ENCODE assay signal across 25 mouse cellular contexts in genomic region chr11:116575396-116575795, GRCm38 (mm10). TPM values are rescaled to one million over a fixed set of nuclear protein-coding genes. Genes with fewer than 3 reads are reported as not detected.
DNase-seq lines count a peak whose midpoint lies in the region; ATAC-seq lines count a peak whose summit lies in the region.
"Had no signal": no experiment of that assay in that cellular context is flagged by ENCODE, and none has a peak within 500 bp of the region (broad histone marks: within the 10 kb centered on the region; RNA-seq: fewer than 3 reads in every experiment).

No protein-coding gene starts in this region.

- no peak for ATAC-seq in liver, embryonic 11.5 days (replicated peaks; ENCODE audit: low FRiP score)
- no peak for ATAC-seq in liver, embryonic 15.5 days (ENCODE audit: insufficient read depth)
- ATAC-seq: activated CD4-positive, CD25-positive, alpha-beta regulatory T cell, adult 4 months; forebrain, postnatal 0 days; intestine, embryonic 16.5 days had no signal

- H3K27me3 ChIP-seq in heart, embryonic 10.5 days (ENCODE audit: insufficient read depth, poor library complexity, severe bottlenecking): no peaks in the 10 kb centered on the region
- H3K27me3 ChIP-seq in liver, embryonic 11.5 days (replicated peaks; ENCODE audit: control insufficient read depth, insufficient read depth, low read length): no peaks in the 10 kb centered on the region
- no peaks in the 10 kb centered on the region for H3K27me3 ChIP-seq in liver, embryonic 15.5 days
- H3K27me3 ChIP-seq: hindbrain, embryonic 15.5 days; stomach, embryonic 15.5 days had no signal

- 0 out of 2 replicates have a peak overlapping the region, but pooled peaks have one; percentile 42 for H3K4me3 ChIP-seq in heart, embryonic 10.5 days
- no peak overlapping the region for H3K4me3 ChIP-seq in liver, embryonic 11.5 days (ENCODE audit: low read depth, low read length)
- 0 out of 2 replicates have a peak overlapping the region, but pooled peaks have one; percentile 3 for H3K4me3 ChIP-seq in liver, embryonic 15.5 days (replicated peaks)
- H3K4me3 ChIP-seq: hindbrain, embryonic 15.5 days; layer of hippocampus, adult 2 months; stomach, embryonic 15.5 days had no signal

- H3K27ac ChIP-seq in heart, embryonic 10.5 days: peak overlapping the region; percentile 82
- no peak overlapping the region for H3K27ac ChIP-seq in liver, embryonic 11.5 days (ENCODE audit: low read depth, low read length)
- peak overlapping the region; percentile 99 for H3K27ac ChIP-seq in liver, embryonic 15.5 days (replicated peaks)
- H3K27ac ChIP-seq: hindbrain, embryonic 15.5 days; kidney, postnatal 0 days; layer of hippocampus, adult 2 months; stomach, embryonic 15.5 days had no signal

- WGBS in heart, embryonic 10.5 days: 44% methylated on average over 2 of the region's 2 CpGs
- 88% methylated on average over 2 of the region's 2 CpGs for WGBS in liver, embryonic 11.5 days
- WGBS in liver, embryonic 15.5 days (ENCODE audit: insufficient replicate concordance): 88% methylated on average over 2 of the region's 2 CpGs

- no peak overlapping the region; the same call in 1 of the 2 replicates for H3K4me2 ChIP-seq in liver, embryonic 11.5 days
- H3K4me2 ChIP-seq in liver, embryonic 15.5 days: peak overlapping the region; percentile 82
- H3K4me2 ChIP-seq: hindbrain, embryonic 15.5 days; stomach, embryonic 15.5 days had no signal

- intact Hi-C loops in heart, postnatal 10 days (cut with DNase I): no loop called here

- H3K9ac ChIP-seq in liver, embryonic 11.5 days (ENCODE audit: low read depth, low read length): no peak overlapping the region
- peak overlapping the region; percentile 33; the same call in 1 of the 2 replicates for H3K9ac ChIP-seq in liver, embryonic 15.5 days
- H3K9ac ChIP-seq: forebrain, postnatal 0 days; hindbrain, embryonic 15.5 days; lung, embryonic 14.5 days; stomach, embryonic 15.5 days had no signal

- peaks cover 79% of the 10 kb centered on the region for H3K4me1 ChIP-seq in heart, embryonic 10.5 days
- peaks cover 61% of the 10 kb centered on the region for H3K4me1 ChIP-seq in liver, embryonic 11.5 days (replicated peaks; ENCODE audit: control insufficient read depth, insufficient read depth, low read length)
- peaks cover 99% of the 10 kb centered on the region for H3K4me1 ChIP-seq in liver, embryonic 15.5 days (replicated peaks)

- 0 out of 2 replicates have a peak, but pooled peaks cover 4% of the 10 kb centered on the region for H3K36me3 ChIP-seq in heart, embryonic 10.5 days
- H3K36me3 ChIP-seq in liver, embryonic 11.5 days (ENCODE audit: control insufficient read depth, insufficient read depth, low read length): no peaks in the 10 kb centered on the region
- H3K36me3 ChIP-seq in liver, embryonic 15.5 days (replicated peaks): peaks cover 20% of the 10 kb centered on the region
- H3K36me3 ChIP-seq: hindbrain, embryonic 15.5 days; stomach, embryonic 15.5 days had no signal

- H3K9me3 ChIP-seq in heart, embryonic 10.5 days: no peaks in the 10 kb centered on the region
- H3K9me3 ChIP-seq in liver, embryonic 11.5 days (ENCODE audit: control insufficient read depth, low read length): no peaks in the 10 kb centered on the region
- H3K9me3 ChIP-seq in liver, embryonic 15.5 days (replicated peaks): no peaks in the 10 kb centered on the region
- H3K9me3 ChIP-seq: hindbrain, embryonic 15.5 days; stomach, embryonic 15.5 days had no signal

- DNase-seq in heart, embryonic 10.5 days (ENCODE audit: low spot score): no peak
- no peak for DNase-seq in heart, postnatal 10 days
- peak; percentile 55 for DNase-seq in liver
- DNase-seq in liver, embryonic 11.5 days (ENCODE audit: low spot score): no peak
- DNase-seq in adrenal gland, postnatal 10 days: peak; percentile 65
- DNase-seq in left cerebral cortex, adult 18-20 months (ENCODE audit: low spot score in 2 of 2): no peak
- no peak for DNase-seq in left cerebral cortex, adult 11 months (ENCODE audit: low spot score)
- DNase-seq: forebrain, postnatal 0 days; lung, embryonic 14.5 days; right cerebral cortex, postnatal 14 days; thymus, adult 2 months had no signal

RNA-seq across cellular contexts. Expression of gene Ube2o, which starts 5.9 kb away (rescaled TPM):
- 8.5 and 10.3 TPM in 2 replicates for polyA plus RNA-seq in heart, embryonic 10.5 days (2016; fragmentation: Nextera tagmentation; extraction: Ambion mirVana)
- total RNA-seq in heart, postnatal 10 days (2021): 10 to 100 TPM; 28.5 to 33.7 TPM
- 13.5 and 13.9 TPM in 2 replicates for polyA plus RNA-seq in liver, embryonic 11.5 days (2014; fragmentation: Nextera tagmentation; extraction: Ambion mirVana)
- total RNA-seq in adrenal gland, postnatal 10 days (2021): 10 to 100 TPM; 20.8 to 29.8 TPM
- polyA plus RNA-seq in liver, embryonic 15.5 days (2015; fragmentation: Nextera tagmentation; extraction: Ambion mirVana): 38.1 and 51.7 TPM in 2 replicates
- 100 to 1,000 TPM; 123 TPM for total RNA-seq in left cerebral cortex, adult 18-20 months (2021)

RNA-seq across cellular contexts. Expression of gene Aanat, which starts 10.8 kb away (rescaled TPM):
- polyA plus RNA-seq in heart, embryonic 10.5 days (2016; fragmentation: Nextera tagmentation; extraction: Ambion mirVana): not detected in 2 replicates
- total RNA-seq in heart, postnatal 10 days (2021): not detected
- not detected in 2 replicates for polyA plus RNA-seq in liver, embryonic 11.5 days (2014; fragmentation: Nextera tagmentation; extraction: Ambion mirVana)
- not detected for total RNA-seq in adrenal gland, postnatal 10 days (2021)
- polyA plus RNA-seq in liver, embryonic 15.5 days (2015; fragmentation: Nextera tagmentation; extraction: Ambion mirVana): not detected in 2 replicates
- 1 to 10 TPM in 1 of 2 experiments, under 1 TPM in 1; 0.56 to 1.4 TPM for total RNA-seq in left cerebral cortex, adult 18-20 months (2021)
- total RNA-seq: common myeloid progenitor, adult 5-6 weeks; gastrocnemius, adult 8-10 months; megakaryocyte-erythroid progenitor cell, adult 5-6 weeks had no signal
- polyA plus RNA-seq: activated CD4-positive, CD25-positive, alpha-beta regulatory T cell, adult 4 months; embryonic facial prominence, embryonic 11.5 days; heart, embryonic 16.5 days; hindbrain, embryonic 15.5 days; intestine, embryonic 16.5 days; kidney, postnatal 0 days; lung, embryonic 14.5 days; neural tube, embryonic 11.5 days; spleen, adult 2 months; thymus, adult 2 months had no signal

RNA-seq across cellular contexts. Expression of gene Sphk1, which starts 44.7 kb away (rescaled TPM):
- polyA plus RNA-seq in heart, embryonic 10.5 days (2016; fragmentation: Nextera tagmentation; extraction: Ambion mirVana): 2.3 and 2.7 TPM in 2 replicates
- total RNA-seq in heart, postnatal 10 days (2021): 1 to 10 TPM; 2.5 to 3.9 TPM
- 39.0 and 44.1 TPM in 2 replicates for polyA plus RNA-seq in liver, embryonic 11.5 days (2014; fragmentation: Nextera tagmentation; extraction: Ambion mirVana)
- 1 to 10 TPM; 3.0 to 5.1 TPM for total RNA-seq in adrenal gland, postnatal 10 days (2021)
- 28.8 and 32.7 TPM in 2 replicates for polyA plus RNA-seq in liver, embryonic 15.5 days (2015; fragmentation: Nextera tagmentation; extraction: Ambion mirVana)
- 1 to 10 TPM; 7.9 to 9.9 TPM for total RNA-seq in left cerebral cortex, adult 18-20 months (2021)
- polyA plus RNA-seq: activated CD4-positive, CD25-positive, alpha-beta regulatory T cell, adult 4 months had no signal

RNA-seq across cellular contexts. Expression of gene Rhbdf2, which starts 51.4 kb away (rescaled TPM):
- polyA plus RNA-seq in heart, embryonic 10.5 days (2016; fragmentation: Nextera tagmentation; extraction: Ambion mirVana): 6.7 and 8.7 TPM in 2 replicates
- total RNA-seq in heart, postnatal 10 days (2021): 10 to 100 TPM; 15.4 to 17.7 TPM
- 9.9 and 10.6 TPM in 2 replicates for polyA plus RNA-seq in liver, embryonic 11.5 days (2014; fragmentation: Nextera tagmentation; extraction: Ambion mirVana)
- total RNA-seq in adrenal gland, postnatal 10 days (2021): 10 to 100 TPM; 11.1 to 14.4 TPM
- 7.2 and 7.5 TPM in 2 replicates for polyA plus RNA-seq in liver, embryonic 15.5 days (2015; fragmentation: Nextera tagmentation; extraction: Ambion mirVana)
- total RNA-seq in left cerebral cortex, adult 18-20 months (2021): 1 to 10 TPM; 1.6 to 1.9 TPM

Comparison
In these comparisons a context has a peak if more than half of its experiments do, and no peak if none do; other contexts are left out.
1. DNase-seq: peak in liver (single experiment) and adrenal gland, postnatal 10 days (single experiment); none in heart, embryonic 10.5 days (single experiment), heart, postnatal 10 days (0 of 2), liver, embryonic 11.5 days (single experiment), left cerebral cortex, adult 18-20 months (0 of 2) and left cerebral cortex, adult 11 months (single experiment).